Mouse (Mus musculus) megakaryocyte, embryonic 14.5 days (primary cell): Measurements from ENCODE around the gene Cadm4. TPM values are rescaled to one million over a fixed set of nuclear protein-coding genes. Genes with fewer than 3 reads are reported as not detected.
A peak's percentile ranks its signal among the peaks of the same experiment; 100 is the strongest.
"Not testable (repeated sequence)": the region's sequence is repeated elsewhere in the genome, so short reads cannot be mapped to it uniquely, and the experiment has no call there.

ENCODE experiments used
- H3K27me3 ChIP-seq: replicated peaks from 2 replicates; pipeline ENCODE3; 2012; ENCODE audit warnings: inconsistent platforms
- H3K36me3 ChIP-seq: replicated peaks from 2 replicates; pipeline ENCODE3; 2012; ENCODE audit warnings: low read length, inconsistent platforms, mixed read lengths
- H3K4me1 ChIP-seq: 2 replicates; pipeline ENCODE4 v1.6.1; 2012; ENCODE audit warnings: inconsistent platforms
- H3K4me3 ChIP-seq: replicated peaks from 2 replicates; pipeline ENCODE3; 2012; ENCODE audit warnings: moderate library complexity, mild to moderate bottlenecking, inconsistent platforms
- H3K9me3 ChIP-seq: 2 replicates; pipeline ENCODE4 v1.6.1; 2012; ENCODE audit warnings: inconsistent platforms
- FLI1 ChIP-seq: IDR thresholded peaks from 2 replicates; pipeline ENCODE4 v1.6.1; 2012; ENCODE audit warnings: low read length, inconsistent platforms, mixed read lengths
- GATA1 ChIP-seq: IDR thresholded peaks from 3 replicates; pipeline ENCODE4 v1.6.1; 2012; ENCODE audit warnings: mixed read lengths, low read length, inconsistent platforms, borderline replicate concordance
- polyA plus RNA-seq: library from polyadenylated mRNA; stranded (reverse); fragments of >175 nt; gene quantifications from 2 replicates; pipeline ENCODE4 v1.2.3, GENCODE M21; 2012; ENCODE audit warnings: low replicate concordance; ENCODE audit not compliant: insufficient read depth

The Cadm4 gene
- polyA plus RNA-seq, 1 experiment = not detected

DNA sequence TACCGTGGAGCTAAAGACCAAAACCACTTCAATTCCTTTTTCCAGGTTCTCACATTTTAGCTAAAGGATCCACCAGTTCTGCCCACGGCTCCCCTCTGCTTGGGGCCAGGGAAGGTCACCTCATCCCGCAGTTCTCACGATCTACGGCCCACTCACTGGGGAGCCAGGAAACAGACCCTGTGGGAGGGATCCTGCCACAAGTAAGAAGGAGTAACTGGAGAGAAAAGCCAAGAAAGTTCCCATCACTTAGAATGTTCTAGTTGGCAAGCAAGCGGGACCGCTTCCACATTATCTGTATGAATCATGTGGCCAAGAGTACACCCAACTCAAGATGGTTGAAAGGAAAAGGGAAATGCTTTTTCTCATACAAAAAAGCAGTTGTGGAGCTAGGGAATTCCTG lies 5.0 kb upstream of the Cadm4 start:
- Histone ChIP-seq H3K27me3 (peaks cover 49% of the 10 kb centered on the region), H3K9me3 (peaks cover 26% of the 10 kb centered on the region), H3K4me1 (peaks cover 12% of the 10 kb centered on the region), H3K36me3 (peaks cover 9% of the 10 kb centered on the region), H3K4me3 (no peak overlapping the region)
- TF ChIP-seq FLI1 (no peak), GATA1 (no peak)

DNA sequence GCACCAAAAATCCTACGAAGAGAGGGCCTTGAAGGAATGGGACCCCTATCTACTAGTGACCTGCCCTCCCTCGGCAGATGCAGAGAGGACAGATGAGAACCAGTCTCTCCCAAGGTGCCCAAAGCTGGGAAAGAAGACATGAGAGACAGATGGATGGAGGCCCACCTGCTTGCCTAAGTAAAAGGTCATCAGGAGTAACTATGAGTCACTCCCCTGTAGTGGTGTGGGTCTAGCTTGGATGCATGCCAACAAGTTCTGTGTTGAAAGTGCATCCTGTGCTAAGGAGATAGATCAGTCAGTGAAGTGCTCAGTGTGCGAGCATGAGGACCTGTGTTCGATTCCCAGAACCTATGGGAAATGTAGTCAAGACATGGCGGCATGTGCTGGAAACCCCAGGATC lies 2.9 kb upstream of the Cadm4 start:
- H3K36me3 ChIP-seq = peaks cover 2% of the 10 kb centered on the region
- H3K27me3 ChIP-seq = peaks cover 63% of the 10 kb centered on the region
- H3K4me3 ChIP-seq = no peak overlapping the region
- peaks cover 22% of the 10 kb centered on the region for H3K4me1 ChIP-seq
- H3K9me3 ChIP-seq = peaks cover 21% of the 10 kb centered on the region
- TF ChIP-seq GATA1 = no peak
- no peak for TF ChIP-seq FLI1

DNA sequence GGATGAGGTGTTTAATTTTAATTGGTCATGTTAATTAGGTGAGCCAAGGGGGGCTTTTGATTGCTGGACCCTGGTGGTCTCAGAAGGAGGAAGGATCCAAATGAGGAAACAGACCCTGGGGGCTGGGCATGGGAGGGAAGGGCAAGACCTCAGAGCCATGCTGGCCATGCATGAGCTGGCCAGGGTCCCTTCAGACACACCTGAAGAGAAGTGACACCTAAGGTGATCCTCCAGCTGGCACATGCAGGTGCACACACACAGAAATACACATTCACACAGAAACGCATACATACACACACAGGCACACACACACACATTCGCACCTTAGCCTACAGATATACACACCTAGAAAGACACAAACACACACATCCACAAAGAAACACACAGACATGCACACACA lies 2.1 kb upstream of the Cadm4 start:
- H3K27me3 ChIP-seq = peaks cover 71% of the 10 kb centered on the region
- H3K9me3 ChIP-seq = peaks cover 21% of the 10 kb centered on the region
- peaks cover 2% of the 10 kb centered on the region for H3K36me3 ChIP-seq
- H3K4me3 ChIP-seq = no peak overlapping the region
- no peak for TF ChIP-seq GATA1
- TF ChIP-seq FLI1 = no peak
- H3K4me1 ChIP-seq = peaks cover 22% of the 10 kb centered on the region

DNA sequence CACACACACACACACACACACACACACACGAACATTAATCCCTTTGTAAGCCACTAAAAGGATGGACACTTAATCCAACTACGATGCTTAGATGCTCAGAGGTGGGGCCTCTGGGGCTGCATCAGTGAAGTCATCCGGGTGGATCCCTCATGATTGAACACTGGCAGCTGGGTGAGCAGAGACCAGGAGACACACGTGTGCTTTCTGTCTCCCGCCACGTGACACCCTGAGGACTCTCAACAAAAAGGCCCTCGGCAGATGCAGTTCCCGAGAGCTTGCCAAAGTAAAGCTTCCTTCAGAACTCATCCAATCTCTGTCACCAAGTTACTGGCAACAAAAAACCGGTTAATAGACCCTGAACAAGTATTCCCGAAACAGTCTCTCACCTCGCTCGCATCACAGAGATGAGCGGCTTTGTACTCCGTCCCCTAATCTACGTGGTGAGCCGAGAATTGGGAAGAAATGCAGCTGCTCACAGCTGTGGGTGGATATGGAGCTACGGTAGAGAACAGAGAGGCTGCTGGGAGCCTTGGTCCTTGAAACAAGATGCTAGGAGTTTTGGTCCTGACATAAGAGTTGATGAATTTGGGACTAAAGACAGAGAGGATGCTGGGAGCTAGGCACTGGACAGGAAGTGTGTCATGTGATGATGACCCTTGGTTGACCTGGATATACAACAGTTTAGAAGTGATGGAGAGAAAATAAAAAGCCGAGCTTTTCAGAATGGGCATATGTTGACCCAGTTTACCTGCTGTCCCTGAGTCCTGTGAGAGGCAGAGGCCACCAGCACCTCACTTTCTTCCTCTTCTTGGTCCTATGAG lies 1.5 kb upstream of the Cadm4 start:
- Histone ChIP-seq H3K27me3 (peaks cover 78% of the 10 kb centered on the region), H3K4me1 (peaks cover 22% of the 10 kb centered on the region), H3K9me3 (peaks cover 21% of the 10 kb centered on the region), H3K36me3 (peaks cover under 1% of the 10 kb centered on the region), H3K4me3 (no peak overlapping the region)
- no peak for TF ChIP-seq GATA1
- TF ChIP-seq FLI1 = no peak

DNA sequence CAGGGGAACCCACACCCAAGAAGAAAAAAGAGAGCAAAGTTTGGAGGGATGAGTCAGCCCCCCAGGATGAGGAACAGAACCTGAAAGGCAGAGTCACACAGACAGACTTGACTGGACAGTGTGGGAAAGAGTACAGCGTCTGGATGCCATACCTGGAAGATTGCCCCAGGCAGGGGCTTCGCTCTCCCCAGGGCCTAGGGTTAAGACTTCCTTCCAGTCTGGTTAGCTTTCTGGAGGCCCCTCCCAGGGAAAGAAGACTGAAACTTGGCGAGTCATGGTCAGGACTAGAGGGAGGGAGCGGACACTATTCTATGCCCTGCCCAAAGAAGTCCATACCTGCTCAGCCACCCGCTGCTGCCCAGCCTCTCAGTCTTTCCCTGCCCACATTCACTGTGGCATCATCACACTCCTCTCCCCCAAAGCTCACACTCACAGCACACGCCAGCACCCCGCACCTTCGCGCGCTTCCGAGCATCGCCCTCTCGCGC lies 793 bp upstream of the Cadm4 start:
- Histone ChIP-seq H3K4me3 (peak overlapping the region; percentile 94), H3K4me1 (peaks cover 22% of the 10 kb centered on the region), H3K9me3 (peaks cover 21% of the 10 kb centered on the region), H3K27me3 (peaks cover 84% of the 10 kb centered on the region), H3K36me3 (no peaks in the 10 kb centered on the region)
- TF ChIP-seq FLI1 (no peak), GATA1 (no peak)

DNA sequence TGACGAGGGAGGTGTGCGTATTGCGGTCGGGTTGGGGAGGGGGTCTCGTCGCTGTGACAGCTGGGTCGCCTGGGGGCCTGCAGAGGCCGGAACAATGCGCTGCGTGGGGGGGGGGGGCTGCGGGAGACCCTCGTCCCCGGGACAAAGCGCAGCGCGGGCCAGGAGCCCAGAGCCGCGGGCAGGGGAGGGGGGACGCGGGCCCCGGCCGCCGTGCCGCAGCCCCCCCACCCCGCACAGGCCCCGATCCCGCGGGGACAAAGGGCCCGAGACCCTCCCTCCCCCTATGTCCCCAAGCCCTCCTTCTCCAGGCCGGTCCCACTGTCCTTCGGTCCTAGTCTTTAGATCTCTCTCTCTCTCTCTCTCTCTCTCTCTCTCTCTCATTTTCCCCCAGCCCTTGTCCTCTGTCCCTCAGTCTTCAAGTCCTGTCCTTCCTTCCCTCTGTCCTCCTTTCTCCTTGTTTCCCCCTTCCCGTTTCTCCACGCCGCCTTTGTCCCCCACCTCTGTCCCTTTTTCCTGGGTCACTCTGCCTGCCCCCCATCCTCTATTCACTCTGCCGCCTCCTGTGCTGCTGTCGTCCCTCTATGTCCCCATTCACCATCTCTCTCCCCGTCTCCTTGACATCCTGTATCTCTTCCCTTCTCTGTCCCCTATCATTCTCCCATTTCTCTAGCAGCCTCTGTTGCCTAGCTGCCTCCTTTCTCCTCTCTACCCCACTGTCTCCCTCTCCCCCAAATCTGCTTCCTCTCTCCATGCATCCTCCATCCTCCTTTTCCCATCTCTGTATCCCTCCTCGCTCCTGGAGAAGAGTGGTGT lies 591 bp downstream of the Cadm4 start:
- Histone ChIP-seq H3K4me1 (peaks cover 27% of the 10 kb centered on the region), H3K9me3 (peaks cover 17% of the 10 kb centered on the region), H3K36me3 (no peaks in the 10 kb centered on the region), H3K27me3 (peaks cover 97% of the 10 kb centered on the region), H3K4me3 (peak overlapping the region; percentile 94)
- no peak for TF ChIP-seq GATA1
- TF ChIP-seq FLI1 = no peak

DNA sequence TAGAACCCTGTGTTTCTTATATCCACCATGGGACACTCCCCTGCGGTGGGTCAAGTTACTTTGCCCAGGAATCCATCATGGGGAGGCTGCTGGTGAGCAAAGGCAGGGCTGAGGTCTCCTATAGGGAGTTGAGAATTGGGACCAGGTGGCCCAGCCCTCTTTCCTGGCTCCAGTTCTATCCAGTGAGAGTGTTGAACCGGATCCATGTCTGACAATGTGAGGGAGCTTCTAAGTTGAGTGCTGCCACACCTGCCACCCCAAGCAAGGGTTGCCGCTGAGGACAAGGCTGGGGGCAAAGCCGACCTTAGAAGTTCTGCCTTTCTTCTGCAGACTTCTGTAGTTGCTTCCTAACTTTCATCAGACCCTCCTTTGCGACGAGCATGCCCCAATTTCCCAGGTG lies 1.5 kb downstream of the Cadm4 start:
- not testable (repeated sequence) for H3K9me3 ChIP-seq, H3K4me3 ChIP-seq, H3K36me3 ChIP-seq
- Histone ChIP-seq H3K27me3 (peaks cover 94% of the 10 kb centered on the region), H3K4me1 (peaks cover 27% of the 10 kb centered on the region)

DNA sequence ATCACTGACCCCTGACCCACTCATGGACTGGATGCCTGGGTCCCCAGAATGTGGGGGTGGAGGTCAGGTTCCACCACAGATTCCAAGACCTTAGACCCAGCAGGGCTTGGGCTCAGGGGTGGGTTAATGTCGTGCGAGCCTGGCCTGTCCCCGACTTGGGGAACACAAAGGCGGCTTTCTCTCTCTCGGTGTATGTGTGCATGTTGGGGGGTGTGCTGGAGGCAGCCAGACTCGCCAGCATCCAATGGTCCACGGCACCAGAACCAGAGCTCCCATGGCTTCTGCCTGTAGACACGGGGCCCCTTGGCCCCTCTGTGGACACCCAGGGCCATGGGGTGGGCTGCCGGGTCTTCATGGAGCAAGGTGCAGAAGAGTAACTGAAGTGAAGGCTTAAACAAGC lies 3.7 kb downstream of the Cadm4 start:
- Histone ChIP-seq H3K4me3 (no peak overlapping the region), H3K4me1 (peaks cover 27% of the 10 kb centered on the region), H3K36me3 (no peaks in the 10 kb centered on the region), H3K27me3 (peaks cover 80% of the 10 kb centered on the region), H3K9me3 (no peaks in the 10 kb centered on the region)
- TF ChIP-seq GATA1 (no peak), FLI1 (no peak)

DNA sequence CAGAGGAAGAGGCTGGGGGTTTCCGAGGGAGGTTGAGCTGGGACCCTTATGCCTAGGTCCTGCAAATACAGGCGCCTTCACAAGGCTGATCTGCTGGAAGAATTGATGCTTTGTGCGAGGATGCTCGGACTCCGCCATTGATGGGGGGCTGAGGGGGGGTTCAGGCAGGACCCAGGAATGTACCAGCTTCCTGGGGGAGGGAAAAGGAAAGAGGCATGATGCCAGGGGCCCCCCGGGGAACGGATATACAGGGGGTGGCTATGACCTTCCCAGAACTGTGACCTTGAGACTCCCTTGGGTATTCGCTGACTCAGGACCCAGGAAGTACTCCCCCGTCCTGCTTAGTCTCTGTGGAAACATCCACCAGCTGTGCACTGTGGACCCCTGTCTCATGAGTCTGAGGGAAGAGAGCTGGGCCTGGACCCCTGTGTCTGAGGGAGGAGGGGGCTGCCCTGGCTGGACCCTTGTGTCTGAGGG lies 4.9 kb downstream of the Cadm4 start:
- H3K9me3 ChIP-seq = no peaks in the 10 kb centered on the region
- no peaks in the 10 kb centered on the region for H3K36me3 ChIP-seq
- peaks cover 73% of the 10 kb centered on the region for H3K27me3 ChIP-seq
- TF ChIP-seq GATA1 (no peak), FLI1 (no peak)
- no peak overlapping the region for H3K4me3 ChIP-seq
- H3K4me1 ChIP-seq = peaks cover 16% of the 10 kb centered on the region

DNA sequence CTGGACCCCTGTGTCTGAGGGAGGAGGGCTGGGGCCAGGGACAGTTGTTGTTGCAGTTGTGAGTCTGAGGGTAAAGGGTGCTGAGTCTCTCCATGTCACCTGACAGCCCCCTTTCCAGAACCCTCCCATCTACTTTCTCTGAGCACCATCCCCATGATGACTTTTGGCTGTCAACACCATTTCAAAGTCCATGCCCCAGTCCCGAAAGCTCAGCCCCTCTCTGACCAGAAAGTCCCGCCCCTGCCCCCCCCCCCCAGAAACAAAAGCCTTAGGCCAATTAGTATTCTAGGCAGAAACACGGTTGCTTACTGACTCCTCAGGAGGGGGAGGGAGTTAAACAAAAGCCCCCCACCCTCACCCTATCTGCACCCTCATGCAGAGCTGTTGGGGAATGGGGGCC lies 5.6 kb downstream of the Cadm4 start:
- H3K9me3 ChIP-seq = no peaks in the 10 kb centered on the region
- H3K4me3 ChIP-seq = no peak overlapping the region
- peaks cover 9% of the 10 kb centered on the region for H3K4me1 ChIP-seq
- TF ChIP-seq GATA1 (no peak), FLI1 (no peak; the same call in 1 of the 2 replicates)
- peaks cover 69% of the 10 kb centered on the region for H3K27me3 ChIP-seq
- no peaks in the 10 kb centered on the region for H3K36me3 ChIP-seq
